In the genomic region with DNA sequence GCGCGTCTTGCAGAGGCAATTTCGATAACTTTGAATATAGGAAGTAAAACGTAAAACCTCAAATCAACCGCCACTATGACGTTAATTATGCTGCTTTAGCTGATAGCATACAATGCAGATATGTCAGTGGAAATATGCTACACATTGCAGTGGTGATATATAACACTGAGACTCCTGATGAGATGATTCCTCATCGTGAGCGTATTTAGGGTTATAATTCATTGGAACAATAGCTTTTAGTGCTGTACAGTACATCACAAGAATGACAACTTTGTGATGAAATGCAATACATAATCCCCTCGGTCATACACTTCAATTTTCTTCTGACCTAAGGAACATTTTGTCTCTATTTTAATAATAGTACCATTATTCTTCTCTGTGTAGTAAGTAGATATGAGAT, we compare ENCODE assay signal across 16 mouse cellular contexts.
"Had no signal": no experiment of that assay in that cellular context is flagged by ENCODE, and none has a peak within 500 bp of the region (broad histone marks: within the 10 kb centered on the region; RNA-seq: fewer than 3 reads in every experiment).

No protein-coding gene starts in this region.

- H3K4me2 ChIP-seq: liver, embryonic 12.5 days; lung, embryonic 14.5 days; midbrain, embryonic 11.5 days; midbrain, embryonic 13.5 days; midbrain, embryonic 15.5 days had no signal

- DNase-seq: lung, adult 18-20 months; lung, embryonic 14.5 days; lung, postnatal 10 days; lung, postnatal 4 days; right cerebral cortex, adult 18-20 months; right cerebral cortex, postnatal 25 days; right cerebral cortex, postnatal 4 days; spleen, adult 18-20 months; thymus, adult 18-20 months; thymus, postnatal 14 days; thymus, postnatal 36 days had no signal

- H3K4me3 ChIP-seq: liver, embryonic 12.5 days; midbrain, embryonic 13.5 days; midbrain, embryonic 15.5 days had no signal

- ATAC-seq: liver, embryonic 12.5 days had no signal

- H3K36me3 ChIP-seq: liver, embryonic 12.5 days; midbrain, embryonic 13.5 days; midbrain, embryonic 15.5 days had no signal

- H3K9ac ChIP-seq: liver, embryonic 12.5 days; liver, embryonic 14.5 days; lung, embryonic 14.5 days; midbrain, embryonic 13.5 days; midbrain, embryonic 15.5 days had no signal

- H3K27me3 ChIP-seq: liver, embryonic 12.5 days; midbrain, embryonic 13.5 days; midbrain, embryonic 15.5 days had no signal

- H3K4me1 ChIP-seq: liver, embryonic 12.5 days; midbrain, embryonic 13.5 days had no signal

- H3K9me3 ChIP-seq: liver, embryonic 12.5 days; midbrain, embryonic 13.5 days; midbrain, embryonic 15.5 days had no signal

- H3K27ac ChIP-seq: liver, embryonic 12.5 days; liver, embryonic 14.5 days; midbrain, embryonic 13.5 days; midbrain, embryonic 15.5 days had no signal
